Mouse (Mus musculus) embryonic facial prominence, embryonic 13.5 days (tissue): ENCODE data around the gene Dip2b. TPM values are rescaled to one million over a fixed set of nuclear protein-coding genes. Genes with fewer than 3 reads are reported as not detected.

Source experiments
- ATAC-seq: fragments of 200-750 bp; cut with Nextera tagmentation; 2 replicates; pipeline ENCODE4 v1.8.0; 2017; ENCODE audit warnings: low read depth; ENCODE audit not compliant: insufficient number of reproducible peaks, insufficient read depth, low FRiP score, low TSS enrichment
- H3K27ac ChIP-seq: fragments of 300-500 bp; sonication (generic); 2 replicates; pipeline ENCODE4 v1.5.1; 2015; ENCODE audit warnings: moderate library complexity, mild to moderate bottlenecking, inconsistent platforms
- H3K27me3 ChIP-seq: fragments of 300-500 bp; sonication (generic); 2 replicates; pipeline ENCODE4 v1.6.1; 2015; ENCODE audit warnings: mild to moderate bottlenecking, inconsistent platforms
- H3K36me3 ChIP-seq: fragments of 300-500 bp; sonication (generic); 2 replicates; pipeline ENCODE4 v1.6.1; 2015; ENCODE audit warnings: mild to moderate bottlenecking, inconsistent platforms
- H3K4me1 ChIP-seq: fragments of 300-500 bp; sonication (generic); 2 replicates; pipeline ENCODE4 v1.6.1; 2015; ENCODE audit warnings: inconsistent platforms
- H3K4me2 ChIP-seq: fragments of 300-500 bp; sonication (generic); 2 replicates; pipeline ENCODE4 v1.6.1; 2015; ENCODE audit warnings: moderate library complexity, mild to moderate bottlenecking, inconsistent platforms
- H3K4me3 ChIP-seq: fragments of 300-500 bp; sonication (generic); 2 replicates; pipeline ENCODE4 v1.5.1; 2015; ENCODE audit warnings: mild to moderate bottlenecking, inconsistent platforms
- H3K9ac ChIP-seq: fragments of 300-500 bp; sonication (generic); 2 replicates; pipeline ENCODE4 v1.6.1; 2015; ENCODE audit warnings: mild to moderate bottlenecking, inconsistent platforms
- H3K9me3 ChIP-seq: fragments of 300-500 bp; sonication (generic); 2 replicates; pipeline ENCODE4 v1.6.1; 2016; ENCODE audit warnings: inconsistent platforms
- WGBS: fragments of 180-500 bp; shearing (Covaris S2); methylation state at CpG from one replicate; pipeline ENCODE4 v1.1.7; 2015; ENCODE audit warnings: mixed read lengths; 5-methylcytosine and 5-hydroxymethylcytosine counted together
- polyA plus RNA-seq: library from polyadenylated mRNA; unstranded; fragments of >200 nt; fragmentation: Nextera tagmentation; extraction: Ambion mirVana; gene quantifications from 2 replicates; pipeline ENCODE4 v1.2.1, GENCODE M21; 2015

Gene Dip2b
- polyA plus RNA-seq, 1 experiment from 2014 or later, result 13.0 TPM

DNA sequence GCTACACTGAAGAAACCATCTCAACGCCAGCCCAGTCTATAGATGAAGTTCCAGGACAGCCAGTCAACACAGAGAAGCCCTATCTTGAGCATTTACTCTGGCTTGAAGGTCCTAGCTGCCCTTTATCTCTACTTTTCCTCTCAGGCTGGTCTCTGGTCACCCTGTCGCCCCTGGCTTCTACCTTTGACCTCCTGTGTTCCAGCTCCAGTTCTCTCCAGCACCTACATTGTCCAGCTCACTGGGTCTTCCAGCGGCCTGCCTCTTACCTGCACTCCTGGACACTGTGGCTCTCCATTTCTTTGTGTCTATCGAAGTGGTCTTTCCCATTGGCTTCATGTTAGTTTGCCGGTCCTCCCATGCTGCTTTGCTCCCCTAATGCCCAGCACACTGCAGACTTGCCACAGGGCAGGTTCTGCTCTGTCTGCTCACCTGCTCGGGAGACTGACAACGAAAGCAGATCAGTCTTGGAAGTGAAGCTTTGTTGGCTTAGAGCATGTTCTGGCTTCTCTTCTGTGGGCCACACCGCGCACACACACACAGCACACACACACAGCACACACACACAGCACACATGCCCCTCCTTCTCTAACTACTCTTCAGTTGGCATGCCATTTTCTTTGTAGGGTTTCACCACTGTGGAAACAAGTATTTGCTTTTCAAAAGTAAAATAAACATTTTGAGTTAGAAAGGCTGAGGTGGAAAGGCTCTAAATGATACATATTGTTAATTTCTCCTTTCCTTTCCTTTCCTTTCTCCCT is 35.4 kb downstream of the Dip2b start:
- peak overlapping the region; percentile 22; the same call in 1 of the 2 replicates for H3K27ac ChIP-seq

GRCm38 (mm10) chr15:100074754-100075153 is 36.3 kb downstream of the Dip2b start:
- Histone ChIP-seq H3K27me3 (no peaks in the 10 kb centered on the region), H3K27ac (no peak overlapping the region), H3K9me3 (no peaks in the 10 kb centered on the region), H3K4me2 (no peak overlapping the region), H3K9ac (no peak overlapping the region), H3K36me3 (no peaks in the 10 kb centered on the region), H3K4me3 (no peak overlapping the region), H3K4me1 (peaks cover 38% of the 10 kb centered on the region)
- WGBS, result 25% methylated on average over 8 of the region's 8 CpGs
- ATAC-seq, result no peak

More for the DNA sequence above, 35.4 kb downstream of the Dip2b start:
- no peak for ATAC-seq
- Histone ChIP-seq H3K9ac (no peak overlapping the region), H3K27me3 (no peaks in the 10 kb centered on the region), H3K36me3 (no peaks in the 10 kb centered on the region), H3K4me2 (no peak overlapping the region), H3K4me3 (no peak overlapping the region), H3K9me3 (no peaks in the 10 kb centered on the region), H3K4me1 (peaks cover 38% of the 10 kb centered on the region)
- WGBS, result 76% methylated on average over 9 of the region's 9 CpGs

GRCm38 (mm10) chr15:100076362-100076761 is 37.9 kb downstream of the Dip2b start:
- 79% methylated on average over 4 of the region's 4 CpGs for WGBS
- Histone ChIP-seq H3K4me1 (peaks cover 48% of the 10 kb centered on the region), H3K27me3 (no peaks in the 10 kb centered on the region), H3K4me3 (no peak overlapping the region), H3K36me3 (no peaks in the 10 kb centered on the region), H3K27ac (no peak overlapping the region), H3K9me3 (no peaks in the 10 kb centered on the region), H3K4me2 (no peak overlapping the region), H3K9ac (no peak overlapping the region)
- no peak for ATAC-seq

DNA sequence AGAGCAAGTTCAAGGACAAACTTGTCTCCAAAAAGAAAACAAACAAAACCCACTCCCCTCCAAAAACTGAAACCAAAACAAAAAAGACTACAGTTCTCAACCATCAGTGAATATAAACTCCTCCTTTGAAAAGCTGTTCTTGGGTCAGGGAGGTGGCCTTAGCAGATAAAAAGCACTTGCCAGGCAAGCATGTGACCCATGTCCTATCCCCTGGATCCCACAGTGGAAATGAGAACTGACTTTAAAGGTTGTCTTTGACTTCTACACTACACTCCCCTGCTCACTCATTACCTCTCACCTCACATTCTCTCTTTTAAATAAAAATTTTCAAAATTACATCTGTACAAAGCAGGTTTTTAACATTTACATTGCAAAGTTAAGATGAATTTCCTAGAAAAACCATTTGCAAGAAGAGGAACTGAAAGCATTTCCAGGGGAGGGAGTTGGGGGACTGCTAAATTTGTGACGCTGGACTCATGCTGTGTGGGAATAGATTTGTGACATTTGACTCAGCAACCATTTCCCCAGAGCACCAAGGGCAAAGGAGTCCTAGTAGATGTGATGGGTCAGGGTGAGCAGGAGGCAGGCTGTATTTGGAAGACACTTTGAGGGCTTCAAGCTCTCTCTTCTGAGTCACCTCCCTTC is 42.5 kb downstream of the Dip2b start:
- Histone ChIP-seq H3K4me2 (no peak overlapping the region), H3K36me3 (no peaks in the 10 kb centered on the region), H3K27ac (0 out of 2 replicates have a peak overlapping the region, but pooled peaks have one; percentile 23), H3K4me1 (peaks cover 40% of the 10 kb centered on the region), H3K27me3 (no peaks in the 10 kb centered on the region), H3K9ac (no peak overlapping the region), H3K9me3 (no peaks in the 10 kb centered on the region), H3K4me3 (no peak overlapping the region)
- 69% methylated on average over 1 of the region's 1 CpGs for WGBS
- no peak for ATAC-seq

GRCm38 (mm10) chr15:100081478-100081998 is 43.1 kb downstream of the Dip2b start:
- H3K27me3 ChIP-seq, result no peaks in the 10 kb centered on the region
- no peaks in the 10 kb centered on the region for H3K36me3 ChIP-seq
- H3K9ac ChIP-seq, result no peak overlapping the region
- peak overlapping the region; percentile 72 for H3K27ac ChIP-seq
- peaks cover 38% of the 10 kb centered on the region for H3K4me1 ChIP-seq
- no peak overlapping the region for H3K4me2 ChIP-seq
- no peak overlapping the region for H3K4me3 ChIP-seq
- 69% methylated on average over 6 of the region's 6 CpGs for WGBS
- H3K9me3 ChIP-seq, result no peaks in the 10 kb centered on the region
- ATAC-seq, result no peak

- 48% methylated on average over 8 of the region's 8 CpGs for WGBS
- Histone ChIP-seq H3K4me1 (peaks cover 34% of the 10 kb centered on the region), H3K36me3 (no peaks in the 10 kb centered on the region), H3K9ac (no peak overlapping the region), H3K4me2 (no peak overlapping the region), H3K9me3 (no peaks in the 10 kb centered on the region), H3K27ac (peak overlapping the region; percentile 72), H3K4me3 (no peak overlapping the region), H3K27me3 (no peaks in the 10 kb centered on the region)
- ATAC-seq, result no peak
Measured at GRCm38 (mm10) chr15:100082052-100082451, 43.6 kb downstream of the Dip2b start.

GRCm38 (mm10) chr15:100082733-100083132 is 44.3 kb downstream of the Dip2b start:
- ATAC-seq, result no peak

GRCm38 (mm10) chr15:100083882-100084281 is 45.4 kb downstream of the Dip2b start:
- Histone ChIP-seq H3K36me3 (no peaks in the 10 kb centered on the region), H3K9me3 (no peaks in the 10 kb centered on the region), H3K27ac (no peak overlapping the region), H3K27me3 (no peaks in the 10 kb centered on the region), H3K4me2 (no peak overlapping the region), H3K4me3 (no peak overlapping the region), H3K4me1 (peaks cover 39% of the 10 kb centered on the region), H3K9ac (no peak overlapping the region)
- WGBS, result 72% methylated on average over 6 of the region's 6 CpGs
- ATAC-seq, result no peak

More at GRCm38 (mm10) chr15:100082733-100083132, 44.3 kb downstream of the Dip2b start:
- 77% methylated on average over 5 of the region's 5 CpGs for WGBS
- Histone ChIP-seq H3K4me2 (no peak overlapping the region), H3K27ac (peak overlapping the region; percentile 48; the same call in 1 of the 2 replicates), H3K27me3 (no peaks in the 10 kb centered on the region), H3K9me3 (no peaks in the 10 kb centered on the region), H3K4me3 (no peak overlapping the region), H3K36me3 (no peaks in the 10 kb centered on the region), H3K9ac (no peak overlapping the region), H3K4me1 (peaks cover 34% of the 10 kb centered on the region)

- 83% methylated on average over 4 of the region's 4 CpGs for WGBS
- Histone ChIP-seq H3K9me3 (no peaks in the 10 kb centered on the region), H3K4me2 (no peak overlapping the region), H3K9ac (no peak overlapping the region), H3K4me1 (peaks cover 43% of the 10 kb centered on the region), H3K36me3 (no peaks in the 10 kb centered on the region), H3K27me3 (no peaks in the 10 kb centered on the region), H3K27ac (no peak overlapping the region), H3K4me3 (no peak overlapping the region)
- no peak for ATAC-seq
Measured at GRCm38 (mm10) chr15:100084882-100085281, 46.4 kb downstream of the Dip2b start.

DNA sequence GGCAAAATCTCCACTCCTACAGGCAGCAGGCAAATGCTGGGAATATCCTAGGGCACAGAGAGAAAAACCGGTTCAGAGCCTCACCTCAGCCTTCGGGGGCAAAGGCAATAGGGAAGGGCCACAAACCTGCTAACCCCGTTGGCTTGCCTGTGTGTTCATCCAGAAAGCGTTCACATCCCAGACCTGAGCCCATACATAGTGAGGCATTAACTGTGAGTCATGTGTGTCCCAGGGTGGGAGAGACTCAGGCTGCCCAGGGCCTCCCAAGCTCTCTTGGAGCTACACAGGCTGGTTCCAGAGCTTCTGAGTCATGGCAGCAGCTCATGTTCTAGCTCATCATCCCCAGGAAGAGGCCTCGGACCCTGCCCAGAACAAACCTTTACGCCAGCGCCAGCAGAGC is 49.6 kb downstream of the Dip2b start:
- no peak for ATAC-seq
- no peaks in the 10 kb centered on the region for H3K27me3 ChIP-seq
- H3K4me3 ChIP-seq, result no peak overlapping the region
- H3K9me3 ChIP-seq, result no peaks in the 10 kb centered on the region
- H3K27ac ChIP-seq, result peak overlapping the region; percentile 39
- 76% methylated on average over 7 of the region's 7 CpGs for whole genome bisulfite sequencing
- H3K9ac ChIP-seq, result no peak overlapping the region
- H3K4me2 ChIP-seq, result no peak overlapping the region
- peaks cover 37% of the 10 kb centered on the region for H3K4me1 ChIP-seq
- no peaks in the 10 kb centered on the region for H3K36me3 ChIP-seq

DNA sequence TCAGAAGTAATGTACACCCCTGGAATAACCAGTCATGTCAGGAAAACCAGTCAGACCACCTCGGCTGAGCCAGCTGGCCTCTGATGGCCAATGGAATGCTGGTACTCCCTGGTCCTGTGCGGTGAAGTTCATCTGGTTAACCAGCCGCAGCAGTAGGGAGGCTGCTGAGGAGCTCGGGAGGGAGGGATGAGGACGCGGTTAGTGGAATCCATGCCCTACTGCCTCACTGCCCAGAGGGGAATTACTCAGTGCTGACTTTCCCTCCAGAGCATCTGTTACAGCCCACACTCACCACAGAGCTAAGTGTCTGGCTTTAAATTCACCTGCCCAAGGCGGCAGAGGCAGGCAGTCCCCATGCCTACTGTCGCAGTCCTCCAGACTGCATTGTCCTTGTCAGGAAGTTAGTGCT is 51.2 kb downstream of the Dip2b start:
- Histone ChIP-seq H3K9me3 (no peaks in the 10 kb centered on the region), H3K27ac (peak overlapping the region; percentile 71), H3K9ac (no peak overlapping the region), H3K4me3 (no peak overlapping the region), H3K27me3 (no peaks in the 10 kb centered on the region), H3K4me1 (peaks cover 32% of the 10 kb centered on the region), H3K4me2 (peak overlapping the region; percentile 31), H3K36me3 (no peaks in the 10 kb centered on the region)
- ATAC-seq, result peak; percentile 81
- WGBS, result 14% methylated on average over 8 of the region's 8 CpGs

DNA sequence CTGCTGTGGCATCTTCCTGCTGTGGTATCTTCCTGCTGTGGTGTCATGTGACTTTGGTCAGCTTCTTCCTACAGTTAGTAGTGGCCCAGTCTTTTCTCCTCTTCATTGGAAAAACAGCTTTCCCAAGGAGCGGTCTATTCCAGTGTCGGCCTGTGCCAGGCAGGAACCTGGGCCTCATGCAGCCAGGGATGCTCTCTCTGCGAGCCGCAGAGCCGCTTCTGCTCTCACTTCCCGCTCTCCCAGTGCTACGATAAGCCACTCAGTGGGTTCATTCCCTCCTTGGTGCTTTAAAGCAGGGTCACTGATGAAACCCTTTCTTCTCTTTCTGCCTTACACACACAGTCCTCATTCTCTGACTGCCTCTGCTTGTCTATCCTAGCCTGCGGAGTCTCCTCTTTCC is 53.4 kb downstream of the Dip2b start:
- H3K27ac ChIP-seq, result peak overlapping the region; percentile 39; the same call in 1 of the 2 replicates
- peaks cover 32% of the 10 kb centered on the region for H3K4me1 ChIP-seq
- no peak overlapping the region for H3K4me3 ChIP-seq
- no peak overlapping the region for H3K4me2 ChIP-seq
- ATAC-seq, result no peak
- no peak overlapping the region for H3K9ac ChIP-seq
- H3K27me3 ChIP-seq, result no peaks in the 10 kb centered on the region
- H3K9me3 ChIP-seq, result no peaks in the 10 kb centered on the region
- WGBS, result 77% methylated on average over 8 of the region's 8 CpGs
- no peaks in the 10 kb centered on the region for H3K36me3 ChIP-seq
